Mouse (Mus musculus): Measurements from ENCODE around the gene Cebpz. TPM values are rescaled to one million over a fixed set of nuclear protein-coding genes. Genes with fewer than 3 reads are reported as not detected.

Cebpz gene
- polyA plus RNA-seq, 1 experiment from 2014 or later: 43.7 TPM

DNA sequence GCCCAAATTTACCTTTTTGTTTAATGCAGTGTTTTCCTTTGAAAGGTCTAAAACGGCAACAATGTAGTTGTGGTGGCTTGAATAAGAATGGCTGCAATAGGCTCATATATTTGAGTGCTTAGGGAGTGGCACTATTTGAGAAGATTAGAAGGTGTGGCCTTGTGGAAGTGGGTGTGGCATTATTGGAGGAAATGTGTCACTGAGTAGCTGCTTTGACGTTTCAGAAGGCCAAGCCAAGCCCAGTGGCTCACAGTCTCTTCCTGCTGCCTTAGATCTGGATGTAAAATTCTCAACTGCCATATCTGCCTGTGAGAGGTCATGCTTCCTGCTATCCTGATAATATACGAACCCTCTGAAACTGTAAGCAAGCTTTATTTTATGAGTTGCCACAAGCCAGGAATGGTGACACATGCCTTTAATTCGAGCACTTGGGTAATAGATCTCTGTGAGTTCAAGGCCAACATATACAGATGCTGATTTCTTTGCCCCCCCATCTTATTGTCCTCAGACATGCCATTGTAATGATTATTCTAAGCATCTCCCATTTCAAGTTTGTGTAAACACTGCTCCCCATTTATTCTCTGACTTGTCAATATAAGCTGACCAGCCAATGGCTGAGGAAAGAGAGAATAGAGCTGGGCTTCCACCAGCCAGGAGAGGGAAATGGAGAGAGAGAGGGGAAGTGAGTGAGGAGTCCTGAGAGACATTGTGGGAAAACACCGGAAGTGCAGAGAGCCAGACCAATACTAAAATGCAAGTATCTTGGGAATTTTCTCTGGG is 51.4 kb downstream of the Cebpz start:
- no peak overlapping the region for H3K27ac ChIP-seq
- no peak overlapping the region for H3K9ac ChIP-seq
- H3K9me3 ChIP-seq (ENCODE audit: control insufficient read depth, low read length): no peaks in the 10 kb centered on the region
- H3K4me1 ChIP-seq (replicated peaks; ENCODE audit: control insufficient read depth, insufficient read depth, low read length): no peaks in the 10 kb centered on the region
- WGBS: 84% methylated on average over 5 of the region's 5 CpGs
- DNase-seq (ENCODE audit: low spot score) (no peak), ATAC-seq (ENCODE audit: low FRiP score) (no peak)
- no peaks in the 10 kb centered on the region for H3K27me3 ChIP-seq (ENCODE audit: control insufficient read depth, insufficient read depth, low read length)
- no peak overlapping the region for H3K4me3 ChIP-seq (replicated peaks; ENCODE audit: low read length)
- H3K4me2 ChIP-seq (replicated peaks): no peak overlapping the region
- H3K36me3 ChIP-seq (replicated peaks; ENCODE audit: control insufficient read depth, insufficient read depth): no peaks in the 10 kb centered on the region

DNA sequence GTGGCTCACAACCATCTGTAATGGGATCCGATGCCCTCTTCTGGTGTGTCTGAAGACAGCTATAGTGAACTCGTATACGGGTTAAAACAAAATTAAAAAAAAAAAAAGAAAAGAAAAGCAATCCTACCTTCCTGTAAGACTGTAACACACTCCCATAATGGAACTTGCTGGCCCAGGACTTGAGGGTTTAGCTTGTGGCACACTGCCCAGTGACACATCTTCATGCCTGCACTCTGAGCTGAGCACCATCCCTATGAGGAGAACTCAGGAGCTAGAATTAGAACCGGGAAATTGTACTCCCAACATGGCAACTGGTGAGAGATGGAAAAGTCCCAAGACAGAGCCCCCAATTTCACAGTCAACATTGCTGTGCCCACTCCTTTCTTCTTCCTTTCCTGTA is 53.6 kb downstream of the Cebpz start:
- Histone ChIP-seq H3K27ac (no peak overlapping the region), H3K4me2 (replicated peaks) (no peak overlapping the region), H3K4me3 (replicated peaks; ENCODE audit: low read length) (no peak overlapping the region), H3K4me1 (replicated peaks; ENCODE audit: control insufficient read depth, insufficient read depth, low read length) (no peaks in the 10 kb centered on the region), H3K9ac (no peak overlapping the region), H3K36me3 (replicated peaks; ENCODE audit: control insufficient read depth, insufficient read depth) (no peaks in the 10 kb centered on the region), H3K9me3 (ENCODE audit: control insufficient read depth, low read length) (no peaks in the 10 kb centered on the region), H3K27me3 (ENCODE audit: control insufficient read depth, insufficient read depth, low read length) (no peaks in the 10 kb centered on the region)
- no peak for DNase-seq (ENCODE audit: low spot score)
- ATAC-seq (ENCODE audit: low FRiP score): no peak
- WGBS: 97% methylated on average over 4 of the region's 4 CpGs

DNA sequence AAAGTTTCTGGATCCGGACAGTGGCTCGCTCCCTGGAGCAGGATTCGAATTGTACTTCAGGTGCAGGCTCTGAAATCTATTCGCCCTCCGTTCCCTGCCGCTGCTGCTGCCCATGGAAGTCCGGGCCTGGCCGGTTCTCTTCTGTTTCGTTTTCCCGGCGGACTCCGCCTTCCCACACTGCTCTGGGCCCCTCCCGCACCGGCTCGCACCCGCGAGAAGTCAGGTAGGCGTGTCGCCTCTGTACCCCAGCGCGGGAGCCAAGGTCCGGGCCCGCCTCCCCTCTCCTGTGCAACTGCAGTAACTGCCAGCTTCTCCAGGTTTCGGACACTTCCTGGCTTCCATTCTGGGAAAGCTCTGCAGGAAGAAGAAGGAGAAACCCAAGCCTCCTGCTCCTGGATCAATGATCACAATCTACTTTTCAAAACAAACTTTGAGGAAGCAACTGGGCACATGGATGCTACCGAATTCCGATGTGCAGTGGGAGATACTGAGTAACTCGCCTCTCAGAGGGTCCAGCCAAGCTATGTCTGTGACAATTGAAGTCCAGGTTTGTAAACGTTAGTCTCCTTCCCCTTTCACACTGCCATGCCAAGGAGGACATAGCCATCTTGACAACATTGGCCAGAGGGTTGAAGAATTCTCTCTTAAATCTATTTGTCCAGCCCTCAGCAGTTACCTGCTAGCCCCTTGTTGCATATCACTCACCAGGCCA is 54.3 kb downstream of the Cebpz start, which contains the start of gene Eif2ak2:
Eif2ak2 (minus strand) TSS at position 173 of the 712 bp plus-strand sequence.
- H3K27ac ChIP-seq: 0 out of 2 replicates have a peak within 1 kb of the TSS, but pooled peaks have one; percentile 32
- no peaks in the 10 kb centered on the region for H3K27me3 ChIP-seq (ENCODE audit: control insufficient read depth, insufficient read depth, low read length)
- peak within 1 kb of the TSS; percentile 59 for H3K4me2 ChIP-seq (replicated peaks)
- H3K9me3 ChIP-seq (ENCODE audit: control insufficient read depth, low read length): no peaks in the 10 kb centered on the region
- WGBS: 2% methylated on average over 28 of the region's 28 CpGs
- H3K4me3 ChIP-seq (replicated peaks; ENCODE audit: low read length): peak within 1 kb of the TSS; percentile 39
- ATAC-seq (ENCODE audit: low FRiP score) (peak; percentile 87), DNase-seq (ENCODE audit: low spot score) (peak; percentile 55)
- no peaks in the 10 kb centered on the region for H3K36me3 ChIP-seq (replicated peaks; ENCODE audit: control insufficient read depth, insufficient read depth)
- no peaks in the 10 kb centered on the region for H3K4me1 ChIP-seq (replicated peaks; ENCODE audit: control insufficient read depth, insufficient read depth, low read length)
- peak within 1 kb of the TSS; percentile 55 for H3K9ac ChIP-seq

DNA sequence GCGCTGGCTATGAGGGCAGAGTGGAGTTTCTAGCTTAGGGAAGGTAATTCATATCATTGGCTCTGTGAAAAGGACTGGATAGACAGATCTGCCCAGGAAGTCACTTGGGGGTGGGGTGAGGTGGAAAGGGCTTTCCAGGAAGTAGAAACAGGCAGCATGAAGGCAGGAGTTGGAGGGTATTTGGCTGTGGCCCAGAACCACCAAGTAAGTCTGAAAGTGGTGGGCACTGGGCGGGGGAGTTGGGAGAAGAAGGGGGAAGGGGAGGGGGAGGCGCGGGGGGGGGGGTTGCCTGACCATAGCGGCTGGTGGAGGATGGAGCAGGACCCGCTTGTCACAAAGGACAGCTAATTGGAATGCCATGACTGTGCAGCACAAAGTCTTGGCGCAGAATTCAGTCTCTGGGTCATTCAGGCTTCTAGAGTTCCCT is 55.0 kb downstream of the Cebpz start:
- Histone ChIP-seq H3K4me2 (replicated peaks) (peak overlapping the region; percentile 59), H3K4me1 (replicated peaks; ENCODE audit: control insufficient read depth, insufficient read depth, low read length) (no peaks in the 10 kb centered on the region), H3K9ac (peak overlapping the region; percentile 55), H3K9me3 (ENCODE audit: control insufficient read depth, low read length) (no peaks in the 10 kb centered on the region), H3K4me3 (replicated peaks; ENCODE audit: low read length) (peak overlapping the region; percentile 39), H3K27me3 (ENCODE audit: control insufficient read depth, insufficient read depth, low read length) (no peaks in the 10 kb centered on the region), H3K27ac (0 out of 2 replicates have a peak overlapping the region, but pooled peaks have one; percentile 32), H3K36me3 (replicated peaks; ENCODE audit: control insufficient read depth, insufficient read depth) (no peaks in the 10 kb centered on the region)
- DNase-seq (ENCODE audit: low spot score) (no peak), ATAC-seq (ENCODE audit: low FRiP score) (peak; percentile 72)
- 14% methylated on average over 4 of the region's 7 CpGs for WGBS

DNA sequence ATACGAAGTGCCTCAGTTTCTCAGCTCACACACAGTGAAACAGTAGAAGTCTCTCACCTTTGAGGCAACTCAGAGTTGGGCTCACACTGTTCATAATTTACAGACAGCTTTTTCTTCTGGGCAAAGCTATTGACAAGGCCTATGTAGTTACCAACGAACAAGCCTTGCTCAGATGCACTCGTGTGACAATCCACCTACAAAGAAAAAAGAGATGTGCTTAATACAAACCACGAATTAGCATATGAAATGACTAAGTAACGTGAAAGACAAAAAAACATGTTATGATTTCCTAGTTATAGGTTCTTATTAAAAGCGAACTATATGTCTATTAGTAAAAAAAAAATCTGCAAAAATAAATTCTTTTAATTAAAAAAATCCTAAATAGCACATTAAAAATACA is 63.0 kb downstream of the Cebpz start:
- Histone ChIP-seq H3K9ac (no peak overlapping the region), H3K4me2 (replicated peaks) (no peak overlapping the region), H3K4me1 (replicated peaks; ENCODE audit: control insufficient read depth, insufficient read depth, low read length) (no peaks in the 10 kb centered on the region), H3K36me3 (replicated peaks; ENCODE audit: control insufficient read depth, insufficient read depth) (no peaks in the 10 kb centered on the region), H3K4me3 (replicated peaks; ENCODE audit: low read length) (no peak overlapping the region), H3K9me3 (ENCODE audit: control insufficient read depth, low read length) (no peaks in the 10 kb centered on the region), H3K27me3 (ENCODE audit: control insufficient read depth, insufficient read depth, low read length) (no peaks in the 10 kb centered on the region), H3K27ac (no peak overlapping the region)
- WGBS: 91% methylated on average over 6 of the region's 6 CpGs
- ATAC-seq (ENCODE audit: low FRiP score) (no peak), DNase-seq (ENCODE audit: low spot score) (no peak)

Other genes starting within 250 kb of the Cebpz start
- gene Strn, start 199.9 kb downstream of the Cebpz start, polyA plus RNA-seq (2014; fragmentation: Nextera tagmentation; extraction: Ambion mirVana): 7.6 and 8.0 TPM in 2 replicates
- 20.1 and 21.4 TPM in 2 replicates for gene Heatr5b, start 101.7 kb downstream of the Cebpz start, polyA plus RNA-seq (2014; fragmentation: Nextera tagmentation; extraction: Ambion mirVana)
- gene Gpatch11, start 101.5 kb downstream of the Cebpz start, polyA plus RNA-seq (2014; fragmentation: Nextera tagmentation; extraction: Ambion mirVana): 48.7 and 55.3 TPM in 2 replicates
- 2.1 and 4.3 TPM in 2 replicates for gene Eif2ak2, start 54.5 kb downstream of the Cebpz start, polyA plus RNA-seq (2014; fragmentation: Nextera tagmentation; extraction: Ambion mirVana)
- gene Sult6b1, start 30.1 kb downstream of the Cebpz start, polyA plus RNA-seq (2014; fragmentation: Nextera tagmentation; extraction: Ambion mirVana): 0.27 and 0.37 TPM in 2 replicates
- 119 and 122 TPM in 2 replicates for gene Cebpzos, start 20.6 kb downstream of the Cebpz start, polyA plus RNA-seq (2014; fragmentation: Nextera tagmentation; extraction: Ambion mirVana)
- gene Ndufaf7, start 70 bp upstream of the Cebpz start, polyA plus RNA-seq (2014; fragmentation: Nextera tagmentation; extraction: Ambion mirVana): 59.5 and 66.0 TPM in 2 replicates
- 15.1 TPM in 2 replicates for gene Prkd3, start 83.8 kb upstream of the Cebpz start, polyA plus RNA-seq (2014; fragmentation: Nextera tagmentation; extraction: Ambion mirVana)
- gene Qpct, start 114.8 kb upstream of the Cebpz start, polyA plus RNA-seq (2014; fragmentation: Nextera tagmentation; extraction: Ambion mirVana): 22.8 and 29.3 TPM in 2 replicates